Mouse (Mus musculus) forebrain, embryonic 13.5 days (tissue): ENCODE measurements around the gene 4933430I17Rik. TPM values are rescaled to one million over a fixed set of nuclear protein-coding genes. Genes with fewer than 3 reads are reported as not detected.
A peak's percentile ranks its signal among the peaks of the same experiment; 100 is the strongest.

Experiments used
- ATAC-seq: fragments of 200-750 bp; cut with Nextera tagmentation; 2 replicates; pipeline ENCODE4 v1.8.0; 2017
- H3K27ac ChIP-seq: fragments of 300-500 bp; sonication (generic); 2 replicates; pipeline ENCODE4 v1.5.1; 2015; ENCODE audit warnings: inconsistent platforms, mild to moderate bottlenecking, moderate library complexity
- H3K27me3 ChIP-seq: fragments of 300-500 bp; sonication (generic); 2 replicates; pipeline ENCODE4 v1.6.1; 2015; ENCODE audit warnings: mild to moderate bottlenecking, inconsistent platforms
- H3K36me3 ChIP-seq: fragments of 300-500 bp; sonication (generic); 2 replicates; pipeline ENCODE4 v1.6.1; 2015; ENCODE audit warnings: mild to moderate bottlenecking, inconsistent platforms; ENCODE audit not compliant: poor library complexity, severe bottlenecking
- H3K4me1 ChIP-seq: fragments of 300-500 bp; sonication (generic); 2 replicates; pipeline ENCODE4 v1.6.1; 2015; ENCODE audit warnings: inconsistent platforms
- H3K4me2 ChIP-seq: fragments of 300-500 bp; sonication (generic); 2 replicates; pipeline ENCODE4 v1.6.1; 2015; ENCODE audit warnings: inconsistent platforms, mild to moderate bottlenecking, moderate library complexity
- H3K4me3 ChIP-seq: fragments of 300-500 bp; sonication (generic); 2 replicates; pipeline ENCODE4 v1.5.1; 2015; ENCODE audit warnings: mild to moderate bottlenecking, inconsistent platforms
- H3K9ac ChIP-seq: fragments of 300-500 bp; sonication (generic); 2 replicates; pipeline ENCODE4 v1.6.1; 2015; ENCODE audit warnings: mild to moderate bottlenecking, inconsistent platforms
- H3K9me3 ChIP-seq: fragments of 300-500 bp; sonication (generic); replicated peaks from 2 replicates; pipeline ENCODE4 v1.6.1; 2016; ENCODE audit warnings: inconsistent platforms
- WGBS: fragments of 180-500 bp; shearing (Covaris S2); methylation state at CpG from one replicate; pipeline ENCODE4 v1.1.7; 2015; 5-methylcytosine and 5-hydroxymethylcytosine counted together
- polyA plus RNA-seq: library from polyadenylated mRNA; unstranded; fragments of >200 nt; fragmentation: Nextera tagmentation; extraction: Ambion mirVana; gene quantifications from 2 replicates; pipeline ENCODE4 v1.2.1, GENCODE M21; 2015

4933430I17Rik gene
- polyA plus RNA-seq, 1 experiment from 2014 or later = 0.80 TPM

DNA sequence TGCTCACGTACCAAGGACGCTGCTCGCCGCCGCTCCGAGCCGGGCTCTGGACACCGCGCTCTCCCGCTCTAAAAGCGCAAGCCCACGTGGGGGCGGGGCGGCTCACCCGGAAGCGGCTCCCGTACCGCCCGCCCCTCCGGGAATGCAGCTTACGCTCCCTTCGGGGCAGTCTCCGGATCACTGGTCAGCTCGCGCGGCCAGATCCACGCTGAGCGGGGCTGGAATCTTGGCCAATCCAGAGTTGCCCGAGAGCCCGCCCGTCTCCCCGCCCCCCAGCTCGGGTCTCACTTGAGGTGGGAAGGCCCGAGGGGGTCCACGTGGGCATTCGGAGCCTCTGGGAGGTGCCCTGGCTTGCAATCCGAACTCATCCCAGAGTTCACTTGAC, 5.3 kb upstream of the 4933430I17Rik start, which contains the start of gene Alad:
Alad (minus strand) TSS at position 70 of the 385 bp plus-strand sequence.
- no peaks in the 10 kb centered on the region for H3K9me3 ChIP-seq
- H3K4me2 ChIP-seq = peak within 1 kb of the TSS; percentile 75
- ATAC-seq = peak; percentile 91
- H3K4me3 ChIP-seq = peak within 1 kb of the TSS; percentile 76
- under 1% methylated on average over 37 of the region's 37 CpGs for WGBS
- peak within 1 kb of the TSS; percentile 74 for H3K27ac ChIP-seq
- peak within 1 kb of the TSS; percentile 85 for H3K9ac ChIP-seq
- H3K27me3 ChIP-seq = no peaks in the 10 kb centered on the region
- H3K4me1 ChIP-seq = peaks cover 30% of the 10 kb centered on the region
- peaks cover 12% of the 10 kb centered on the region; the same call in 1 of the 2 replicates for H3K36me3 ChIP-seq

DNA sequence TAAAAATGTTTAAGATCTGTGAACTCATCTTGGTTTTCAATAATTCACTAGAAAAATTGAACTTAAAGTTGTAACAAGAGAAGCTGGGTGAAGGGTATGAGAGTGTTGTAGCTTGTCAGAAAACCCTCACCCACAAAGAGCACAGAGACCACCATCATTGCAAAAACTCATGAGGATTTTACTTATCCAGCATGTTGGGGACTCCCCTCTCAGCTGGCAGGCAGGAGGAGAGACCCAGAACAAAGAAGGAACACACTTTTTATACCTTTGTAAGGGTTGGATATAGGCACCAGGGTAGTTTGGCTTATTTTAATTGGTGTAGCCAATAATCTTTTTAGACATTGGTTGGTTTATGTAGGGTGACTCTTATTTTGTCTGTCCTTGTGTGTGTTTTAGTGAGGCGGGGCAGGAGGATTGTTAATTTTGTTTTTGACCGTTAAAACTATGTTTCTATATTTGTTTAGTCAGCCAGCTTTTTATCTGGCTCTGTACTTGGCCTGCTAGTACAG, 4.2 kb upstream of the 4933430I17Rik start:
- Histone ChIP-seq H3K27ac (no peak overlapping the region), H3K9me3 (no peaks in the 10 kb centered on the region), H3K27me3 (no peaks in the 10 kb centered on the region), H3K36me3 (peaks cover 12% of the 10 kb centered on the region; the same call in 1 of the 2 replicates), H3K4me2 (no peak overlapping the region), H3K4me3 (no peak overlapping the region), H3K9ac (no peak overlapping the region), H3K4me1 (peaks cover 30% of the 10 kb centered on the region)
- ATAC-seq = no peak
- WGBS = 89% methylated on average over 2 of the region's 2 CpGs

DNA sequence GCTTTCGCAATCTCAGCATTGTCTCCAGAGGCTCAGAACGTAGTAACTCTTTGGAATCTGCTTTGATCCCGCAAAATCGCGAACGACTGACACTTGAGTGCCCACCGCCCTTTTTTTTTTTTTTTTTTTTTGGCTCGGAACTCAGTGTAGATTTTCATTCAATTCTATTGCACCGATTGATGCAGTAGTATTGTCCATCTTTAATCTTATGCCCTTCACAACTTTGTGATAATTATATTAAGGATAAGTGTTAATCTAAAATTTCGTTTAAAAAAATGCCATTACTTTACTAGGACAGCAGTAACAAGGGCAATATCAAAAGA, 281 bp downstream of the 4933430I17Rik start:
- no peaks in the 10 kb centered on the region; the same call in 1 of the 2 replicates for H3K27me3 ChIP-seq
- H3K36me3 ChIP-seq = peaks cover 12% of the 10 kb centered on the region; the same call in 1 of the 2 replicates
- H3K4me1 ChIP-seq = peaks cover 13% of the 10 kb centered on the region
- ATAC-seq = no peak
- WGBS = 1% methylated on average over 10 of the region's 10 CpGs
- no peak overlapping the region for H3K27ac ChIP-seq
- peak overlapping the region; percentile 83; the same call in 1 of the 2 replicates for H3K9ac ChIP-seq
- H3K9me3 ChIP-seq = no peaks in the 10 kb centered on the region
- H3K4me2 ChIP-seq = peak overlapping the region; percentile 48
- H3K4me3 ChIP-seq = peak overlapping the region; percentile 61

DNA sequence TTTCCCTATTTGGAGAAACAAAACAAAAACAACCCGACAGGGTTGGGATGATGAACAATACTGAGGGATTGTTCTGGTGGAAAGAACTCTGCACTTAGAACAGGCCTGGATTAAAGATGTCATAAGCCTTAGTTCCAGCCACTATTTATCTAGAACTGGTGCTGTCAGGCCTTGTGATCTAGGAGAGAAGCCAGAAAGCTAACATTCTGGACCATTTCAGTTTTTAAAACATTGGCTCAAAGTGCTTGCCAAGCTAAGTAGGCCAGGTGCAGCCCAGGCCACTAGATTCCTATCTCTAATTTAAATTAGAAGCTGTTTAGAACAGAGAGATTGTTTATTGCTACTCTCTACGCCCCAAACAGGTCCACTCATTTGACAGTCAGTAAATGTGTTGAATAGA, 1.1 kb downstream of the 4933430I17Rik start:
- WGBS = 61% methylated on average over 2 of the region's 2 CpGs
- no peak for ATAC-seq
- no peaks in the 10 kb centered on the region for H3K9me3 ChIP-seq
- no peak overlapping the region for H3K4me3 ChIP-seq
- H3K9ac ChIP-seq = no peak overlapping the region
- H3K27ac ChIP-seq = no peak overlapping the region
- H3K4me1 ChIP-seq = peaks cover 11% of the 10 kb centered on the region
- peaks cover 12% of the 10 kb centered on the region; the same call in 1 of the 2 replicates for H3K36me3 ChIP-seq
- no peak overlapping the region for H3K4me2 ChIP-seq
- H3K27me3 ChIP-seq = no peaks in the 10 kb centered on the region; the same call in 1 of the 2 replicates

DNA sequence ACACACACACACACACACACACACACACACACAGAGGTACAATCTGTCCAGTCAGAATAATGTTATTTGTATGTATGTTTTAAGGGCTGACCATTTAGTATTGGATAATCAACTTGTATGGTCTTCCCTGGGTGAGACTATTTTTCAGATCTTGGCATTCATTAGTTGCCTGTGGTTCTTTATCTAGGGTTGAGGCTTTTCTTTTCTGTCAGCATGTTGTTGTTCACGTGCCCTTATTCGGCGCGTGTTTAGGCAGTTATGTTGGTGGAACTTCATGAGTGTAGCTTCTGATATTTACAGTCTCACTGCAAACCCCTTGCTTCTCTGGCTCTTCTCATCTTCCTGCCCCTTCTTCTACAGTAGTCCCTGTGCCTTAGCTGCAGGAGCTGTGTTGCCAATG, 2.5 kb downstream of the 4933430I17Rik start:
- no peak for ATAC-seq
- Histone ChIP-seq H3K4me1 (peaks cover 11% of the 10 kb centered on the region), H3K4me2 (no peak overlapping the region), H3K27me3 (no peaks in the 10 kb centered on the region; the same call in 1 of the 2 replicates), H3K9me3 (no peaks in the 10 kb centered on the region), H3K4me3 (no peak overlapping the region), H3K36me3 (peaks cover 10% of the 10 kb centered on the region; the same call in 1 of the 2 replicates), H3K9ac (no peak overlapping the region), H3K27ac (no peak overlapping the region)
- 87% methylated on average over 4 of the region's 4 CpGs for WGBS

DNA sequence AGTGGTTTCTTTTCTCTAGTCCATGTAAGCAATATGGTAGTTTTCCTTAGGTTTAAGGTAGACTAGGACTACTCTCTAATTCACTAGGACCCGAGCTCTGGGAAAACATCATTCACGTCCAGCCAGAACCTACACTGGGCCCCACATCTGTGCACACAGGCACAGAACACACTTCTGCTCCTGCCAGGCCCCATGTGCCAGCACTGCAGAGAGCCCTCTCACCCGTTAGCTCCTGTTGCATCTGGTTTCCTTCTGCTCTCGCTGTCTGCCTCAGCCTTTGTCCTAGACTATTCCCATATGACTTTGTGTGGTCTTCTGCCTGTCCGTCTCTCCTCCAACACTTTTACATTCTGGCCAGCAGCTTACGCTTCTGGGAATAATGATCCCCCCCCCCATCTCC, 8.6 kb downstream of the 4933430I17Rik start:
- H3K9me3 ChIP-seq = no peaks in the 10 kb centered on the region
- no peaks in the 10 kb centered on the region for H3K27me3 ChIP-seq
- WGBS = 75% methylated on average over 6 of the region's 6 CpGs
- H3K27ac ChIP-seq = no peak overlapping the region
- H3K4me2 ChIP-seq = no peak overlapping the region
- no peak for ATAC-seq
- no peaks in the 10 kb centered on the region for H3K36me3 ChIP-seq
- no peaks in the 10 kb centered on the region for H3K4me1 ChIP-seq
- H3K9ac ChIP-seq = no peak overlapping the region
- no peak overlapping the region for H3K4me3 ChIP-seq

DNA sequence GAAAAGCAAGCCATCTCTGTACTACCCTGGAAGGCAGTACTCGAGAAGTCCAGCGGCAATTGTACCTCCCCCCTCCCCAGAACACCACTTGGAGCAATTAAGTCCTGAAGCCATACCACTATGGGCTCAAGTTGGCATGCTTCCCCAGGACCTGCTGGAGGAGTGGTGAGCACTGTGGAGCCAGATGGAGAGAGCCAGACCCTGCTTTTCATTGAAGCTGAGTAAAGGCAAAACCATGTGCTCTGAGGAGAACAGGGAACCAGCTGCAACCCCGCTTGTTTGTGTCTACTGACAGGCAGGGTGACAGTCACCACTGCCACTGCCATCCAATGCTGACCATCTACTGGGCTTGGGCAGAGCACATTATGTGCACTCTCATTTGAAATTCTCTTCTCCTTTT, 16.6 kb downstream of the 4933430I17Rik start:
- H3K4me3 ChIP-seq = no peak overlapping the region
- H3K27ac ChIP-seq = no peak overlapping the region
- no peaks in the 10 kb centered on the region for H3K27me3 ChIP-seq
- H3K36me3 ChIP-seq = no peaks in the 10 kb centered on the region
- no peaks in the 10 kb centered on the region for H3K4me1 ChIP-seq
- no peaks in the 10 kb centered on the region for H3K9me3 ChIP-seq
- H3K9ac ChIP-seq = no peak overlapping the region
- WGBS = 76% methylated on average over 3 of the region's 3 CpGs
- peak; percentile 65; the same call in 1 of the 2 replicates for ATAC-seq
- H3K4me2 ChIP-seq = no peak overlapping the region

DNA sequence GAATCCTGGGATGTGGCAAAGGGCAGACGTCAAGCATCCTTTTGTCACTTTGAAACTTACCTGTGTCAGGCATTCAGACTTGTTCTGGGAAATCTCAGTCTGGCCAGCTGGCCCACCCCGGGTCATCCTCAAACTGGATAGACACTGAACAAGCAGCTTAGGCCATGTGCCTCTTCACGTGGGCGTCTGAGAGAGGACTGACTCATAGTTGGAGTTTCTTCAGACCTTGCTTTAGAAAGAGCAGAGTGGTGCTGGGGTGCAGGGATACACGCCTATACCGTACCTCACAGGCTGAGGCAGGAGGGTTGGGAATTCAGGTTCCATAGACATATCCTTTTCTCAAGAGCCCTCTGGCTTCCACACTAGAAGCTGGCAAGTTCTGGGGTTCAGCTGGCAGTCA, 18.6 kb downstream of the 4933430I17Rik start:
- Histone ChIP-seq H3K36me3 (no peaks in the 10 kb centered on the region), H3K4me2 (no peak overlapping the region), H3K27ac (no peak overlapping the region), H3K9me3 (no peaks in the 10 kb centered on the region), H3K4me3 (no peak overlapping the region), H3K4me1 (no peaks in the 10 kb centered on the region), H3K9ac (no peak overlapping the region), H3K27me3 (no peaks in the 10 kb centered on the region)
- WGBS = 86% methylated on average over 6 of the region's 6 CpGs
- ATAC-seq = no peak

DNA sequence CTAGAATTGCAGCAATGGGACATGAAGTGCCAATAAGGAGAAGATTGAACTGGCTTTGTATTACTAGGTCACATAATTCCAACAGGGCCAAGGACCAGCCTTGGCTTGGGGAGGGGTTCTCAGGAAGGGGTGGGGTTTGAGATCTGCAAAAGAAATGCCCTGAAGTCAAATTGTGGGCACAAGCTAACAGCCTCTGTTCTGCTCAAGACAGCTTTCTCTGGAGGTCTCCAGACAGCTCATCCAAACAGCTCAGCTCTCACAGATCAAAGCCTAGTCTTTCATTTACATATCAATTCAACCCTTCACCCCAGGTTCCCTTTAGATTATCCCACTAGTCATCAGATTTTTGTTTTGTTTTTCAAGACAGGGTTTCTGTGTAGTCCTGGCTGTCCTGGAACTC, 19.6 kb downstream of the 4933430I17Rik start:
- H3K36me3 ChIP-seq = no peaks in the 10 kb centered on the region
- H3K4me1 ChIP-seq = no peaks in the 10 kb centered on the region
- H3K4me2 ChIP-seq = no peak overlapping the region
- H3K9ac ChIP-seq = no peak overlapping the region
- H3K27me3 ChIP-seq = no peaks in the 10 kb centered on the region
- ATAC-seq = no peak
- no peaks in the 10 kb centered on the region for H3K9me3 ChIP-seq
- no peak overlapping the region for H3K4me3 ChIP-seq
- H3K27ac ChIP-seq = no peak overlapping the region

DNA sequence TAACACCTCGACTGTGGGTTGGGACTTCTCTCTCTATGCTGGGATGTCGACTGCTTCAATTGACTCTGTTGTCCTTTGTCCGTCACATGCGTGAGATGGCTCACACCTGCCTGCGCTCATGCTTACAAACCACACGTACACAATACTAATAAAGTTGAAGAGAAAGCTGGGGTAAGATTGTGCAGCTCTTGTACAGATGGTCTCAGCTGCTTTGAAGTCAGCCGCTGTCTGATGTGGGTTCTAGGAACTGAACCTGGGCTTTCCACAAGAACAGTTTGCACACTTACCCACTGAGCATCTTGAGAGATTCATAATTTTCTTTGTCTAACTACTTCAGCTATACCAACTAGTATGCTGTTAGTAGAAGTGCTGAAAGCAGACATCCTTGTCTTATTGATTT, 26.8 kb downstream of the 4933430I17Rik start:
- Histone ChIP-seq H3K36me3 (no peaks in the 10 kb centered on the region), H3K4me1 (no peaks in the 10 kb centered on the region), H3K4me3 (no peak overlapping the region), H3K9me3 (no peaks in the 10 kb centered on the region), H3K27me3 (no peaks in the 10 kb centered on the region), H3K27ac (no peak overlapping the region), H3K4me2 (no peak overlapping the region), H3K9ac (no peak overlapping the region)
- no peak for ATAC-seq
- WGBS = 89% methylated on average over 7 of the region's 7 CpGs

DNA sequence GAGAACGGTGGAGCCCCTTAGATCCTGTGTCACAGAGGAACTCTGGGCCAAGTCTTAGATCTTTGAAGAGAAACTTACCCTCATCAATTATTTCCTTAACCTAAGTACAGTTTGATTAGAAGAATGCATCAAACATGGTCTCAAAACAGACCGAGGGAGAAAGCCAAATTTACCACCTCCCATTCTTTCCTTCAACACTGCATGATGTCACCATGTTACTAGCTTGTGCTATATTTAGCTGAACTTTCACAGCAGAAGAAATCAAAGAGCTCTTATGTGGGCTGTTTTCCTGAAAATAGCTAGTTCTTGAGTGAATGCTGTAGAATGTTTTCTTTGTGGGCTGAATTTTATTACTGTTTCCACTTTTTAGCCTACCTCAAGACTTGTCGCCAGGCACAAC, 32.3 kb downstream of the 4933430I17Rik start:
- no peak for ATAC-seq
- H3K4me1 ChIP-seq = peaks cover 7% of the 10 kb centered on the region
- H3K27ac ChIP-seq = no peak overlapping the region
- no peaks in the 10 kb centered on the region for H3K9me3 ChIP-seq
- no peak overlapping the region for H3K4me3 ChIP-seq
- H3K27me3 ChIP-seq = no peaks in the 10 kb centered on the region
- H3K36me3 ChIP-seq = no peaks in the 10 kb centered on the region
- 62% methylated on average over 3 of the region's 3 CpGs for WGBS
- H3K4me2 ChIP-seq = no peak overlapping the region
- no peak overlapping the region for H3K9ac ChIP-seq

DNA sequence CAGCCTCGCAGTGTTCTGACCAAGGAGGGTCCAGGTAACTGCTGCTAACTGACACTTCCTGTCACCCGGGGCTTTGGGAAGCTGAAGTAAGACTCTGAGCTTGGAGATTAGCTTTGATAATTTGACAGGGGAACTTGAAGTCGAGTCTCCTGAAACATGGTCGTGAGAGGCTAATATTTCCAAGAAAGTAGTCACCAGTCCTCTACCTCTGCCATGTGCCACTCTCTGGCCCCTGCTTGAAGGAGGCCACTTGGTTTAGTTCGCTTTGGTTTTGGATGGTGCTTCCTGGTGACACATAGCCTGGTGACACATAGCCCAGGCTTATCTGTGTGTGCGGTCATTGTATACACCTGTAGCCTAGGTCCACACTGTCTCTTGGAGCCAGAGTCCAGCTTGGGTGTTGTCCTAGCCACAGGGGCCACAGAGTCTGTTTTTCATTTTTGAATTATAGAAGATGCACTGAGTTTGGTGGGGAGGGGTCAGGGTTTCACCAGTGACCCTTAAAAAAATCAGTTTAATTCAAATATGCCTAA, 34.7 kb downstream of the 4933430I17Rik start, which contains the start of gene Rgs3:
Rgs3 (plus strand) TSS at position 51 of the 533 bp plus-strand sequence.
- no peak within 1 kb of the TSS for H3K27ac ChIP-seq
- no peak for ATAC-seq
- H3K9me3 ChIP-seq = no peaks in the 10 kb centered on the region
- peaks cover 7% of the 10 kb centered on the region for H3K4me1 ChIP-seq
- H3K27me3 ChIP-seq = 0 out of 2 replicates have a peak, but pooled peaks cover 2% of the 10 kb centered on the region
- no peak within 1 kb of the TSS for H3K9ac ChIP-seq
- WGBS = 76% methylated on average over 6 of the region's 6 CpGs
- H3K4me3 ChIP-seq = no peak within 1 kb of the TSS
- H3K4me2 ChIP-seq = no peak within 1 kb of the TSS
- no peaks in the 10 kb centered on the region for H3K36me3 ChIP-seq
